Mouse (Mus musculus) hindbrain, embryonic 11.5 days (tissue): Measurements from ENCODE around the gene Pthlh. TPM values are rescaled to one million over a fixed set of nuclear protein-coding genes. Genes with fewer than 3 reads are reported as not detected.

ENCODE experiments used
- ATAC-seq: fragments of 200-750 bp; cut with Nextera tagmentation; 2 replicates; pipeline ENCODE4 v1.8.0; 2017; ENCODE audit warnings: mild to moderate bottlenecking, moderate TSS enrichment, moderate library complexity; ENCODE audit not compliant: low FRiP score
- DNase-seq: peaks from one replicate; pipeline ENCODE4 v3.0.0-alpha.2; 2015; ENCODE audit warnings: low spot score
- H3K27ac ChIP-seq: fragments of 300-500 bp; sonication (generic); 2 replicates; pipeline ENCODE4 v1.5.1; 2014; ENCODE audit warnings: mild to moderate bottlenecking, low read depth, low read length
- H3K27me3 ChIP-seq: fragments of 300-500 bp; sonication (generic); 2 replicates; pipeline ENCODE4 v1.6.1; 2014; ENCODE audit warnings: mild to moderate bottlenecking, low read length, moderate library complexity, mixed read lengths; ENCODE audit not compliant: control insufficient read depth, insufficient read depth
- H3K36me3 ChIP-seq: fragments of 300-500 bp; sonication (generic); 2 replicates; pipeline ENCODE4 v1.6.1; 2014; ENCODE audit warnings: mild to moderate bottlenecking, low read length, moderate library complexity, mixed read lengths; ENCODE audit not compliant: control insufficient read depth, insufficient read depth
- H3K4me1 ChIP-seq: fragments of 300-500 bp; sonication (generic); replicated peaks from 2 replicates; pipeline ENCODE4 v1.6.1; 2014; ENCODE audit warnings: low read length, mixed read lengths; ENCODE audit not compliant: control insufficient read depth, insufficient read depth
- H3K4me2 ChIP-seq: fragments of 300-500 bp; sonication (generic); replicated peaks from 2 replicates; pipeline ENCODE4 v1.6.1; 2014; ENCODE audit warnings: mild to moderate bottlenecking, low read depth, low read length
- H3K4me3 ChIP-seq: fragments of 300-500 bp; sonication (generic); 2 replicates; pipeline ENCODE4 v1.5.1; 2014; ENCODE audit warnings: low read depth, low read length
- H3K9ac ChIP-seq: fragments of 300-500 bp; sonication (generic); 2 replicates; pipeline ENCODE4 v1.6.1; 2014; ENCODE audit warnings: low read depth, low read length
- H3K9me3 ChIP-seq: fragments of 300-500 bp; sonication (generic); 2 replicates; pipeline ENCODE4 v1.6.1; 2016; ENCODE audit warnings: low read length; ENCODE audit not compliant: control insufficient read depth
- WGBS: fragments of 180-500 bp; shearing (Covaris S2); extraction: QIAGEN DNeasy Blood & Tissue Kit; methylation state at CpG from one replicate; pipeline ENCODE4 v1.1.7; 2014; 5-methylcytosine and 5-hydroxymethylcytosine counted together
- polyA plus RNA-seq: library from polyadenylated mRNA; unstranded; fragments of >200 nt; fragmentation: Nextera tagmentation; extraction: Ambion mirVana; gene quantifications from 2 replicates; pipeline ENCODE4 v1.2.1, GENCODE M21; 2014

Gene Pthlh
- polyA plus RNA-seq, 1 experiment from 2014 or later = 5.6 TPM

DNA sequence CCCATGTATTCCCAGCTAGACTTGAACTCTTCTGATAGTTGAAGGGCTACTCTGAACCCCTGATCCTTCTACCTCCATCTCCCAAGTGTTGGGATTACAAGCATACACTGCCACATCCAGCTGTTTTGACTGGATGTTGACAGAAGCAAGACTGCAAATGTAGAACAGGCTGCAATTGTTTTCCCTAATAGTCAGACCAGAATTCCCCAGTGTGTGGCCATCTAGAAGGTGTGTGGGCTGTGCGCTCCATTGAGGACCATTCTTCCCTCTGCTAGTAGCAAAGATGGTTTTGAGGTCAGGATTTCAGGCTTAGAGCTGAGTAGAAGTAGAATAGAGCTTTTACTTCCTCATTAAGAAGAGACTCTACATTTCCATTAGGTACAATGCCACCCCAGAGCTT lies 37.3 kb downstream of the Pthlh start:
- Histone ChIP-seq H3K27me3 (no peaks in the 10 kb centered on the region), H3K4me2 (no peak overlapping the region), H3K9me3 (no peaks in the 10 kb centered on the region), H3K4me3 (no peak overlapping the region), H3K36me3 (no peaks in the 10 kb centered on the region), H3K27ac (no peak overlapping the region), H3K4me1 (no peaks in the 10 kb centered on the region), H3K9ac (no peak overlapping the region)
- WGBS = 96% methylated on average over 1 of the region's 1 CpGs
- ATAC-seq (no peak), DNase-seq (no peak)

GRCm38 (mm10) chr6:147219099-147219498 lies 44.9 kb downstream of the Pthlh start:
- no peak overlapping the region for H3K4me2 ChIP-seq
- WGBS = 78% methylated on average over 5 of the region's 5 CpGs

DNA sequence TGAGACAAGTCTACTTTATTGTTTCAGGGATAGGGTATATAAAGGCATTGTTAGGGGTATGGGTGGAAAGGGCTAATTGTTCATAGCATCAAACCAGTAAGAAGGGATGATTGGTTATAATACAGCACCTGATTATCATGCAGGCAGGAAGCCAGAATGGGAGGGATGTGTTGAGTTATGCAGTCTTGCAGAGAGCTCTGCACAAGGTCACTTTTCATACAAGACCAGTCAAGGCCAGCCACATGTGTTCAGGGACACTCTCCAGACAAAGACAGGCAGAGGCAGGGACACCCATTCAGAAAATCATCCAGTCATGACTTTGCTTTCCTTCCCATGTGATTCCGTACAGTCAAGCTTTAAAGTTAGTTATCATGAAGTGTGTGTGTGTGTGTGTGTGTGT lies 47.8 kb downstream of the Pthlh start:
- Histone ChIP-seq H3K9ac (no peak overlapping the region), H3K9me3 (no peaks in the 10 kb centered on the region), H3K4me3 (no peak overlapping the region), H3K27me3 (no peaks in the 10 kb centered on the region), H3K4me2 (no peak overlapping the region), H3K27ac (no peak overlapping the region), H3K4me1 (no peaks in the 10 kb centered on the region), H3K36me3 (no peaks in the 10 kb centered on the region)
- no peak for DNase-seq
- no peak for ATAC-seq
- WGBS = 94% methylated on average over 1 of the region's 1 CpGs

More at GRCm38 (mm10) chr6:147219099-147219498, 44.9 kb downstream of the Pthlh start:
- ATAC-seq (no peak), DNase-seq (no peak)
- Histone ChIP-seq H3K36me3 (no peaks in the 10 kb centered on the region), H3K4me1 (no peaks in the 10 kb centered on the region), H3K9ac (no peak overlapping the region), H3K4me3 (no peak overlapping the region), H3K27me3 (no peaks in the 10 kb centered on the region), H3K27ac (no peak overlapping the region), H3K9me3 (no peaks in the 10 kb centered on the region)

DNA sequence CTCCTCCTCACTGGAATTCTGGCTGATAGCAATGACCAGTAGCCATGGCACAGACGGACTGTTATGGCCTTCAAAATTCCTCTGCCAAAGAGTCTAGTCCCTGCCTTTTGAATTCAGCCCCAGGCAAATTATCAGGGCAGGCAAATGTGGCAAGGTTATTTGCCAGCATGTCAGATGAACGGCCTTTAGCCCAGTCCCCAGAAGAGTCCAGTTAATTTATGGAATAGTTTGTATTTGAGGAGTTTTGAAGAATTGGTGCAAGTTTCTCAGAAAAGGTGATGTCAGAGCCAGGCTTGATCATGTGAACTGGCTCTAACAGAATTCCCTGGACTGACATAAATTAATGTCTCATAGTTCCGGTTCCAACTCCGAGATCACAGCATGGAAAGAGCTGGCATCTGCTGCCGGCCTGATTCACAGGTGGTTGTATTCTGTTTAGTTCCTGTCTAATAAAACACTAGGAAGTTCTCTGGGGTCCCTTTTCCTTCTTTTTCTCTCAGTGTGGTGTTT lies 56.1 kb downstream of the Pthlh start:
- Histone ChIP-seq H3K27ac (no peak overlapping the region), H3K36me3 (no peaks in the 10 kb centered on the region)
- WGBS = 79% methylated on average over 5 of the region's 5 CpGs

More for the DNA sequence above, 56.1 kb downstream of the Pthlh start:
- DNase-seq = no peak
- H3K4me3 ChIP-seq = no peak overlapping the region
- H3K4me1 ChIP-seq = no peaks in the 10 kb centered on the region
- no peak overlapping the region for H3K4me2 ChIP-seq
- H3K27me3 ChIP-seq = no peaks in the 10 kb centered on the region
- H3K9me3 ChIP-seq = no peaks in the 10 kb centered on the region
- no peak for ATAC-seq
- H3K9ac ChIP-seq = no peak overlapping the region

Other genes starting within 250 kb of the Pthlh start
- 0.46 and 0.98 TPM in 2 replicates for gene Rep15, start 231.6 kb downstream of the Pthlh start, polyA plus RNA-seq
- gene Mrps35, start 221.4 kb downstream of the Pthlh start, polyA plus RNA-seq = 84.1 and 87.5 TPM in 2 replicates
- gene Mansc4, start 177.2 kb downstream of the Pthlh start, polyA plus RNA-seq = 0.92 and 0.96 TPM in 2 replicates
- 9.0 and 9.9 TPM in 2 replicates for gene Klhl42, start 172.8 kb downstream of the Pthlh start, polyA plus RNA-seq
- 32.2 and 35.6 TPM in 2 replicates for gene Ccdc91, start 211.6 kb upstream of the Pthlh start, polyA plus RNA-seq